8 mouse cellular contexts compared by ENCODE assay signal in the genomic region with DNA sequence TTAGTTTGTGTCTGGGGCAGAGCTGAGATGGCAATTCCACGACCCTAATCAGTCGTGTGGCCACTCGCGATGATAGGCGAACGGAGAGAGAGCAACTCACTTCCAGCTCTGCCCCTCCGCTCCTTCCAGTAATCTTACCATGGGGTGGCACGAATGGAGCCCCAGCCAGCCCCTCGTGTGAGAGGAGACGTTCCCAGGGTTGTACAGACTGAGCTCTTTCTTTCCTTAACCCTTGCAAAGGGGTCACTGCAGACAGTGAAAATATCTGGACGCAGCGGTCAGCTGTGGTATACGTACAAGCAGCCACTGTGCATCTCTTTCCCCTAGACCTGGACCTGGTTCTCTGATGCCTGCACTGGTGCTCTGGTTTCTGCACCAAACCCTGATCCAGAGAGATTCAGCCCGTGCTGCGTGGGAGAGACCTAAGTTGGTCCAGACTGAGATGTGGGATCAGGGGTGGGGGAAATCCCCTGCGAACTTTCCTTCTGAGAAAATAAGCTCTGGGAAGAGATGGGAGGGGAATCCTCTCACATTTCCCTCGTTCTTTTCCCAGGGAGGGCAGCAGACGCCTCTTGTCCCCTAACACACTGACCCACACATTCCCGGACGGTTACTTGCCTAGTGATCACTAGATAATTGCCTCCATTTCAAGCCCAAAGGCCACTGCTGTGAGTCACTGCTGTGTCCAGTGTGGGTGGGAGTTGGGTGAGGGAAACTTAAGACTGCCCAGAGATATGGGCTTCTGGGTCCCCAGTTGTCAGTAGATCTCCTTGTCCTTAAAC. TPM values are rescaled to one million over a fixed set of nuclear protein-coding genes. Genes with fewer than 3 reads are reported as not detected.
DNase-seq lines count a peak whose midpoint lies in the region; ATAC-seq and TF ChIP-seq lines count a peak whose summit lies in the region.

No protein-coding gene starts in this region.

- 0 out of 2 replicates have a peak, but pooled peaks have one; percentile 7 for ATAC-seq in heart, embryonic 12.5 days (ENCODE audit: insufficient number of reproducible peaks, low FRiP score)
- no peak for ATAC-seq in embryonic facial prominence, embryonic 13.5 days (ENCODE audit: insufficient number of reproducible peaks, insufficient read depth, low FRiP score, low TSS enrichment, low read depth)
- ATAC-seq in limb, embryonic 13.5 days (ENCODE audit: low FRiP score, low read depth), result peak; percentile 6; the same call in 1 of the 2 replicates

- no peak for DNase-seq in heart, postnatal 10 days
- DNase-seq in naive thymus-derived CD4-positive, alpha-beta T cell, adult 2 months (ENCODE audit: low read depth), result peak; percentile 19
- no peak for DNase-seq in cerebellum, adult 9-11 months
- DNase-seq in embryo, embryonic 10.5 days (ENCODE audit: low spot score), result no peak

- H3K4me2 ChIP-seq in heart, embryonic 12.5 days, result peak overlapping the region; percentile 97
- H3K4me2 ChIP-seq in embryonic facial prominence, embryonic 13.5 days, result peak overlapping the region; percentile 88
- peak overlapping the region; percentile 86 for H3K4me2 ChIP-seq in limb, embryonic 13.5 days (replicated peaks)

- no peak for TF ChIP-seq CTCF in E14TG2a.4 (conservative IDR thresholded peaks at IDR 0.05; ENCODE audit: low read length)

- H3K27ac ChIP-seq in heart, embryonic 12.5 days (ENCODE audit: poor library complexity, severe bottlenecking), result peak overlapping the region; percentile 80
- H3K27ac ChIP-seq in embryonic facial prominence, embryonic 13.5 days, result peak overlapping the region; percentile 95
- peak overlapping the region; percentile 85 for H3K27ac ChIP-seq in limb, embryonic 13.5 days

- peak overlapping the region; percentile 55 for H3K4me3 ChIP-seq in heart, embryonic 12.5 days
- H3K4me3 ChIP-seq in E14TG2a.4 (replicated peaks; ENCODE audit: low read length), result peak overlapping the region; percentile 81
- H3K4me3 ChIP-seq in embryonic facial prominence, embryonic 13.5 days, result peak overlapping the region; percentile 53
- H3K4me3 ChIP-seq in limb, embryonic 13.5 days, result peak overlapping the region; percentile 53

- no peaks in the 10 kb centered on the region for H3K9me3 ChIP-seq in heart, embryonic 12.5 days (replicated peaks)
- no peaks in the 10 kb centered on the region for H3K9me3 ChIP-seq in E14TG2a.4 (ENCODE audit: low read length)
- H3K9me3 ChIP-seq in embryonic facial prominence, embryonic 13.5 days, result no peaks in the 10 kb centered on the region
- H3K9me3 ChIP-seq in limb, embryonic 13.5 days, result no peaks in the 10 kb centered on the region

- peak overlapping the region; percentile 73 for H3K9ac ChIP-seq in heart, embryonic 12.5 days
- H3K9ac ChIP-seq in embryonic facial prominence, embryonic 13.5 days, result peak overlapping the region; percentile 81
- peak overlapping the region; percentile 70 for H3K9ac ChIP-seq in limb, embryonic 13.5 days

- intact Hi-C loops in heart, postnatal 10 days (cut with DNase I), result loop anchor here (1.0 kb wide), 1 partner anchor 49 kb away; no protein-coding TSS in a partner anchor

- H3K27me3 ChIP-seq in heart, embryonic 12.5 days (replicated peaks), result 0 out of 2 replicates have a peak, but pooled peaks cover 6% of the 10 kb centered on the region
- H3K27me3 ChIP-seq in E14TG2a.4 (ENCODE audit: insufficient read depth, low read length), result peaks cover 55% of the 10 kb centered on the region
- H3K27me3 ChIP-seq in embryonic facial prominence, embryonic 13.5 days, result 0 out of 2 replicates have a peak, but pooled peaks cover 7% of the 10 kb centered on the region
- peaks cover 11% of the 10 kb centered on the region; the same call in 1 of the 2 replicates for H3K27me3 ChIP-seq in limb, embryonic 13.5 days

- no peaks in the 10 kb centered on the region for H3K36me3 ChIP-seq in heart, embryonic 12.5 days
- H3K36me3 ChIP-seq in E14TG2a.4 (ENCODE audit: insufficient read depth, low read length), result no peaks in the 10 kb centered on the region
- no peaks in the 10 kb centered on the region for H3K36me3 ChIP-seq in embryonic facial prominence, embryonic 13.5 days
- H3K36me3 ChIP-seq in limb, embryonic 13.5 days, result no peaks in the 10 kb centered on the region

- peaks cover 52% of the 10 kb centered on the region for H3K4me1 ChIP-seq in heart, embryonic 12.5 days (replicated peaks)
- H3K4me1 ChIP-seq in E14TG2a.4 (replicated peaks; ENCODE audit: low read depth, low read length), result peaks cover 54% of the 10 kb centered on the region
- H3K4me1 ChIP-seq in embryonic facial prominence, embryonic 13.5 days, result peaks cover 51% of the 10 kb centered on the region
- peaks cover 46% of the 10 kb centered on the region for H3K4me1 ChIP-seq in limb, embryonic 13.5 days

- 2% methylated on average over 20 of the region's 20 CpGs for WGBS in heart, embryonic 12.5 days
- 2% methylated on average over 20 of the region's 20 CpGs for WGBS in embryonic facial prominence, embryonic 13.5 days
- WGBS in limb, embryonic 13.5 days, result 3% methylated on average over 20 of the region's 20 CpGs

RNA-seq across cellular contexts. Expression of gene Creb3l1, which starts 15.5 kb away (rescaled TPM):
- polyA plus RNA-seq in heart, embryonic 12.5 days (2016; fragmentation: Nextera tagmentation; extraction: Ambion mirVana), result 6.1 and 6.7 TPM in 2 replicates
- total RNA-seq in heart, postnatal 10 days (2021), result 10 to 100 TPM; 15.6 to 16.0 TPM
- polyA plus RNA-seq in embryonic facial prominence, embryonic 13.5 days (2015; fragmentation: Nextera tagmentation; extraction: Ambion mirVana), result 11.6 and 13.4 TPM in 2 replicates
- 10.1 and 10.9 TPM in 2 replicates for polyA plus RNA-seq in limb, embryonic 13.5 days (2015; fragmentation: Nextera tagmentation; extraction: Ambion mirVana)

RNA-seq across cellular contexts. Expression of gene Dgkz, which starts 33.1 kb away (rescaled TPM):
- polyA plus RNA-seq in heart, embryonic 12.5 days (2016; fragmentation: Nextera tagmentation; extraction: Ambion mirVana), result 43.8 and 48.8 TPM in 2 replicates
- 10 to 100 TPM; 64.3 to 85.9 TPM for total RNA-seq in heart, postnatal 10 days (2021)
- polyA plus RNA-seq in embryonic facial prominence, embryonic 13.5 days (2015; fragmentation: Nextera tagmentation; extraction: Ambion mirVana), result 34.2 and 41.9 TPM in 2 replicates
- 33.0 and 34.0 TPM in 2 replicates for polyA plus RNA-seq in limb, embryonic 13.5 days (2015; fragmentation: Nextera tagmentation; extraction: Ambion mirVana)
